Comparison of ENCODE assay signal across 8 mouse cellular contexts in the genomic region with DNA sequence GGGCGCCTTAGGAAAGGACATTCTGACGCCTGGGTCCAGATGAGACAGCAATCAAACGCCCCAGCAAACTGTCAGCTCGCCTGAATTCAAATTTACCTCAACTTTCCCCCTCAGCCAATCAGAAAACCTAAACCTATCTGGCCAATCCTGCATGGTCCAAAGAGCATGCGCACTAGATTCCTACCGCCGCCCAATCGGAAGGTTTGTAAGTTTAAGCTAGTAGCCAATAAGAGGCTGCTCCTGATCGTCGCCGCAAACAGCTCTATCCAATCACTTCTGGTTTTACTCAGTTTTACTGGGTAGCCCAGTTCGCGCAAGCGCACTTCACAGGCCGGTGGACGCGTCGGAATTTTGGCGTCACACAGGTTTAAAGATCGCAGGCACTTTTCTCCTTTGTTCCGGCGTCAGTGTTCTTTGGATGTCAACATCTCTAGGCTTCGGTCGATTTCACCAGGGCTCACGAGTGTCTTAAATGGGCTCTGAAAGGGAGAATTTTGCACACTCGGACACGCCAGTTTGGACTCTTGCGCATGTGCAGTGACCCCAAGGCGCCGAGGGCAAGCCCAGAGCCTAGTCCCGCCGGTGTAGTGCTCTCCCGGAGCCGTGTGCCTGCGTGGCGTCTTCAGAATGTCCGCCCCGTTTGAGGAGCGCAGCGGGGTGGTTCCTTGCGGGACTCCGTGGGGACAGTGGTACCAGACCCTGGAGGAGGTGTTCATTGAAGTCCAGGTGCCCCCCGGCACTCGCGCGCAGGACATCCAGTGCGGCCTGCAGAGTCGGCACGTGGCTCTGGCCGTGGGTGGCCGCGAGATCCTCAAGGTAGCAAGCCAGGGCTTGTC. TPM values are rescaled to one million over a fixed set of nuclear protein-coding genes. Genes with fewer than 3 reads are reported as not detected.
DNase-seq lines count a peak whose midpoint lies in the region; ATAC-seq and TF ChIP-seq lines count a peak whose summit lies in the region.

Gene Hmmr (minus strand): TSS at position 84 of the 836 bp plus-strand sequence.
Gene Nudcd2 (plus strand): TSS at position 329 of the 836 bp plus-strand sequence.

- H3K27me3 ChIP-seq in C2C12 (ENCODE audit: control insufficient read depth, insufficient read depth, insufficient read length) = no peaks in the 10 kb centered on the region
- no peaks in the 10 kb centered on the region for H3K27me3 ChIP-seq in erythroblast, embryonic 14.5 days (ENCODE audit: control insufficient read depth)
- no peaks in the 10 kb centered on the region for H3K27me3 ChIP-seq in heart, embryonic 11.5 days (ENCODE audit: control insufficient read depth, insufficient read depth, low read length)
- no peaks in the 10 kb centered on the region for H3K27me3 ChIP-seq in kidney, embryonic 16.5 days (ENCODE audit: insufficient read depth, low read length)
- no peaks in the 10 kb centered on the region for H3K27me3 ChIP-seq in liver, adult 2 months (ENCODE audit: control insufficient read depth, insufficient read depth, low read length)
- H3K27me3 ChIP-seq in myocyte (ENCODE audit: control insufficient read depth, insufficient read depth, insufficient read length) = no peaks in the 10 kb centered on the region
- H3K27me3 ChIP-seq in splenic B cell, adult 2 months (ENCODE audit: control insufficient read depth, insufficient read depth, low read length, poor library complexity, severe bottlenecking) = no peaks in the 10 kb centered on the region

- DNase-seq in brain, embryonic 14.5 days (ENCODE audit: low read depth) = peak; percentile 99
- DNase-seq in liver, adult 2 months (ENCODE audit: extremely low read depth, low read depth, low spot score) = peak; percentile 96
- peak; percentile 98 for DNase-seq in splenic B cell, adult 2 months (ENCODE audit: low read depth, low spot score)

- peak within 1 kb of the TSS; percentile 80 for H3K27ac ChIP-seq in heart, embryonic 11.5 days (ENCODE audit: low read depth, low read length)
- peak within 1 kb of the TSS; percentile 92 for H3K27ac ChIP-seq in kidney, embryonic 16.5 days (ENCODE audit: low read length)
- H3K27ac ChIP-seq in liver, adult 2 months (replicated peaks; ENCODE audit: insufficient read depth, low read depth, low read length) = peak within 1 kb of the TSS; percentile 73

- no peak for TF ChIP-seq CTCF in C2C12 (IDR thresholded peaks at IDR 0.05; ENCODE audit: control insufficient read depth, insufficient read depth, insufficient read length)
- no peak for TF ChIP-seq CTCF in brain, embryonic 14.5 days (IDR thresholded peaks at IDR 0.05; ENCODE audit: borderline replicate concordance, extremely low read depth, insufficient read depth, insufficient read length)
- no peak for TF ChIP-seq CTCF in liver, adult 2 months (IDR thresholded peaks at IDR 0.05; ENCODE audit: low read depth, low read length)

- H3ac ChIP-seq in C2C12 (ENCODE audit: control insufficient read depth, insufficient read length, low read depth) (peak within 1 kb of the TSS; percentile 86), myocyte (ENCODE audit: control insufficient read depth, insufficient read length) (peak within 1 kb of the TSS; percentile 43)

- peak; percentile 99 for ATAC-seq in heart, embryonic 11.5 days (replicated peaks; ENCODE audit: insufficient number of reproducible peaks, low FRiP score, low TSS enrichment)
- peak; percentile 99 for ATAC-seq in kidney, embryonic 16.5 days (ENCODE audit: low FRiP score, low TSS enrichment)

- H3K4me3 ChIP-seq in C2C12 (ENCODE audit: insufficient read depth, poor library complexity, severe bottlenecking) = peak within 1 kb of the TSS; percentile 96
- H3K4me3 ChIP-seq in erythroblast, embryonic 14.5 days (replicated peaks) = peak within 1 kb of the TSS; percentile 88
- H3K4me3 ChIP-seq in heart, embryonic 11.5 days (ENCODE audit: low read depth, low read length) = peak within 1 kb of the TSS; percentile 91
- H3K4me3 ChIP-seq in kidney, embryonic 16.5 days (ENCODE audit: low read length) = peak within 1 kb of the TSS; percentile 77
- peak within 1 kb of the TSS; percentile 83 for H3K4me3 ChIP-seq in liver, adult 2 months (ENCODE audit: insufficient read depth, low read depth, low read length)
- H3K4me3 ChIP-seq in myocyte = peak within 1 kb of the TSS; percentile 96

- WGBS in heart, embryonic 11.5 days (ENCODE audit: insufficient replicate concordance) = under 1% methylated on average over 52 of the region's 52 CpGs
- WGBS in kidney, embryonic 16.5 days = under 1% methylated on average over 52 of the region's 52 CpGs
- under 1% methylated on average over 52 of the region's 52 CpGs for WGBS in liver, adult 2 months

- peak within 1 kb of the TSS; percentile 85 for H3K4me2 ChIP-seq in heart, embryonic 11.5 days
- peak within 1 kb of the TSS; percentile 84 for H3K4me2 ChIP-seq in kidney, embryonic 16.5 days (replicated peaks; ENCODE audit: low read depth, low read length)
- peak within 1 kb of the TSS; percentile 71 for H3K4me2 ChIP-seq in myocyte (ENCODE audit: low read depth)

- H3K79me2 ChIP-seq in C2C12 (ENCODE audit: control insufficient read depth, insufficient read depth) = peaks cover 88% of the 10 kb centered on the region
- H3K79me2 ChIP-seq in liver, adult 2 months (ENCODE audit: control insufficient read depth, insufficient read depth, low read length) = peaks cover 5% of the 10 kb centered on the region; the same call in 1 of the 2 replicates
- peaks cover 54% of the 10 kb centered on the region for H3K79me2 ChIP-seq in myocyte (ENCODE audit: control insufficient read depth, insufficient read depth)

- H3K9ac ChIP-seq in heart, embryonic 11.5 days (ENCODE audit: low read depth, low read length) = peak within 1 kb of the TSS; percentile 97
- peak within 1 kb of the TSS; percentile 89 for H3K9ac ChIP-seq in kidney, embryonic 16.5 days (replicated peaks; ENCODE audit: low read length)
- peak within 1 kb of the TSS; percentile 91 for H3K9ac ChIP-seq in liver, adult 2 months (ENCODE audit: low read depth, low read length)

- H3K9me3 ChIP-seq in erythroblast, embryonic 14.5 days (ENCODE audit: control insufficient read depth, low read length) = no peaks in the 10 kb centered on the region
- no peaks in the 10 kb centered on the region for H3K9me3 ChIP-seq in heart, embryonic 11.5 days (replicated peaks; ENCODE audit: control insufficient read depth, low read length)
- no peaks in the 10 kb centered on the region for H3K9me3 ChIP-seq in kidney, embryonic 16.5 days (ENCODE audit: low read length)

- H3K36me3 ChIP-seq in C2C12 (ENCODE audit: control insufficient read depth, insufficient read depth) (peaks cover 40% of the 10 kb centered on the region), myocyte (ENCODE audit: control insufficient read depth, insufficient read depth) (peaks cover 21% of the 10 kb centered on the region)
- H3K36me3 ChIP-seq in erythroblast, embryonic 14.5 days (ENCODE audit: control insufficient read depth) = peaks cover 70% of the 10 kb centered on the region
- peaks cover 12% of the 10 kb centered on the region for H3K36me3 ChIP-seq in heart, embryonic 11.5 days (ENCODE audit: control insufficient read depth, insufficient read depth, low read length)
- H3K36me3 ChIP-seq in kidney, embryonic 16.5 days (ENCODE audit: insufficient read depth, low read length) = peaks cover 24% of the 10 kb centered on the region
- peaks cover 16% of the 10 kb centered on the region for H3K36me3 ChIP-seq in liver, adult 2 months (ENCODE audit: control insufficient read depth, insufficient read depth, low read length)
- peaks cover 1% of the 10 kb centered on the region; the same call in 1 of the 2 replicates for H3K36me3 ChIP-seq in splenic B cell, adult 2 months (ENCODE audit: control insufficient read depth, insufficient read depth, low read length, poor library complexity, severe bottlenecking)

- H3K4me1 ChIP-seq in erythroblast, embryonic 14.5 days (ENCODE audit: control insufficient read depth) = peaks cover 36% of the 10 kb centered on the region
- peaks cover 11% of the 10 kb centered on the region for H3K4me1 ChIP-seq in heart, embryonic 11.5 days (ENCODE audit: control insufficient read depth, insufficient read depth, low read length)
- H3K4me1 ChIP-seq in kidney, embryonic 16.5 days (ENCODE audit: insufficient read depth, low read length) = peaks cover 27% of the 10 kb centered on the region
- H3K4me1 ChIP-seq in liver, adult 2 months (ENCODE audit: control insufficient read depth, insufficient read depth, low read length) = peaks cover 3% of the 10 kb centered on the region

- TF ChIP-seq POLR2A in brain, embryonic 14.5 days (IDR thresholded peaks at IDR 0.05; ENCODE audit: borderline replicate concordance, extremely low read depth, insufficient read depth, insufficient read length, poor library complexity, severe bottlenecking) = peak; percentile 16; the same call in 1 of the 2 replicates
- TF ChIP-seq POLR2A in liver, adult 2 months (IDR thresholded peaks at IDR 0.05; ENCODE audit: extremely low read depth, insufficient read depth, low read length) = 0 out of 2 replicates have a peak, but pooled peaks have one; percentile 30
- peak; percentile 84 for TF ChIP-seq POLR2A in myocyte (IDR thresholded peaks at IDR 0.05; ENCODE audit: insufficient read length, low read depth)

- H3K79me3 ChIP-seq in C2C12 (ENCODE audit: low read depth) = peaks cover 69% of the 10 kb centered on the region

TF ChIP-seq in C2C12, 6 proteins besides CTCF, POLR2A, EP300 and RAD21 (continues in another document):
- TF ChIP-seq USF1 (IDR thresholded peaks at IDR 0.05; ENCODE audit: low read depth) = peak; percentile 3
- peak; percentile 90 for TF ChIP-seq MAX (IDR thresholded peaks at IDR 0.05)

TF ChIP-seq in myocyte, 11 proteins besides CTCF, POLR2A, EP300 and RAD21 (continues in another document):
- TF ChIP-seq SRF (IDR thresholded peaks at IDR 0.05; ENCODE audit: control insufficient read depth, insufficient read length, low read depth) (no peak), TCF12 (IDR thresholded peaks at IDR 0.05; ENCODE audit: insufficient read depth, poor library complexity, severe bottlenecking) (no peak)

RNA-seq across cellular contexts. Expression of gene Hmmr, which starts in this region (rescaled TPM):
- polyA plus RNA-seq in C2C12 (2012; fragmentation: generic; extraction: Trizol) (14.4 TPM), myocyte (2012; fragmentation: generic; extraction: Trizol) (8.4 TPM)
- polyA plus RNA-seq in brain, embryonic 14.5 days (2012; rRNA removed) = 8.0 and 13.4 TPM in 2 replicates
- polyA plus RNA-seq in erythroblast, embryonic 14.5 days (2012) = 1.8 and 2.1 TPM in 2 replicates
- polyA plus RNA-seq in heart, embryonic 11.5 days (2014; fragmentation: Nextera tagmentation; extraction: Ambion mirVana) = 60.1 and 63.6 TPM in 2 replicates
- polyA plus RNA-seq in kidney, embryonic 16.5 days (2015; fragmentation: Nextera tagmentation; extraction: Ambion mirVana) = 43.2 and 49.1 TPM in 2 replicates
- total RNA-seq in liver, adult 2 months (2014; rRNA removed) = 0.18 and 0.87 TPM in 2 replicates
- 0.02 and 0.10 TPM in 2 replicates for polyA plus RNA-seq in liver, adult 2 months (2012; rRNA removed)

RNA-seq across cellular contexts. Expression of gene Nudcd2, which starts in this region (rescaled TPM):
- polyA plus RNA-seq in C2C12 (2012; fragmentation: generic; extraction: Trizol) = 64.2 TPM
- polyA plus RNA-seq in brain, embryonic 14.5 days (2012; rRNA removed) = 28.9 and 29.5 TPM in 2 replicates
- 3.7 and 4.6 TPM in 2 replicates for polyA plus RNA-seq in erythroblast, embryonic 14.5 days (2012)
- polyA plus RNA-seq in heart, embryonic 11.5 days (2014; fragmentation: Nextera tagmentation; extraction: Ambion mirVana) = 129 and 130 TPM in 2 replicates
- polyA plus RNA-seq in kidney, embryonic 16.5 days (2015; fragmentation: Nextera tagmentation; extraction: Ambion mirVana) = 161 and 170 TPM in 2 replicates
- total RNA-seq in liver, adult 2 months (2014; rRNA removed) = 31.6 and 34.9 TPM in 2 replicates
- 11.6 and 17.7 TPM in 2 replicates for polyA plus RNA-seq in liver, adult 2 months (2012; rRNA removed)
- 43.5 TPM for polyA plus RNA-seq in myocyte (2012; fragmentation: generic; extraction: Trizol)

Comparison
In these comparisons a context has a peak if more than half of its experiments do, and no peak if none do; other contexts are left out.
1. Peak in every context shown above with its lines: DNase-seq, ATAC-seq, H3K4me3 ChIP-seq and H3K27ac ChIP-seq.
2. POLR2A ChIP-seq: peak in every context shown above with its lines; median percentile 84 in myocyte; 30 in liver, adult 2 months; 16 in brain, embryonic 14.5 days.